Mouse (Mus musculus): ENCODE data around the gene Washc3. TPM values are rescaled to one million over a fixed set of nuclear protein-coding genes. Genes with fewer than 3 reads are reported as not detected.

Washc3 gene
- total RNA-seq, 2 experiments from 2014 or later: 53.5 to 83.1 TPM

DNA sequence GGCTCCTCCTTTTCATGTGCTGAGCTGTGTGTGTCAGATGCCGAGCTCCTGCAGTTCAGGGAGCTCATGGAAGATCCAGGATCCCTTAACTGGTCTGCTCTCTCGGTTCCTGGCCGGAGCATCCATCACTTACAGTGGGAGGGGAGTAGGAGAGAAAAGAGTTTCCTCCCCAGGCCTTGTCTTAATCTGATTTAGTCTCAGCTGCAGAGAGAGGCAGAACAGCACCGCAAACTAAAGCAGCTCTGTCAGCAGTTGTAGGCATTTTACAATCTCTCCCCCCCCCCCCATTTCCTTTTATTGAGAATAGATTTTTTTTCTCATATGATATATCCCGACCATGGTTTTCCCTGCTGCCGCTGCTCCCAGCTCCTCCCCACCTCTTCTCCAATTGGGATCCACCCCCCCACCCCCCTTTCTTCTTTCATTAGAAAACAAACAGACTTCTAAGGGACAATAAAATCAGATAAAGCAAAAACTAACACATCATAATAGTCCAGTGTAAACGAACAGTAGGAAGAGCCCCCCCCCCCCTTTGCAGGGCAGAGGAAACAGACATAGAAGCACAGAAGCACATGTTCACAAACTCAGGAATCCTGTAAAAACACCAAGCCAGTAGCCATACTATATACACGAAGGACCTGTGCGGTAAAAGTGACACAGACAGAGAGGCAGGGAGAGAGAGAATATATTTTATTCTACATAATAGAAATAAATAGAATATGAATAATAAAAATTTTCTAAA, 51.4 kb downstream of the Washc3 start:
- ATAC-seq (ENCODE audit: poor library complexity, severe bottlenecking): no peak

DNA sequence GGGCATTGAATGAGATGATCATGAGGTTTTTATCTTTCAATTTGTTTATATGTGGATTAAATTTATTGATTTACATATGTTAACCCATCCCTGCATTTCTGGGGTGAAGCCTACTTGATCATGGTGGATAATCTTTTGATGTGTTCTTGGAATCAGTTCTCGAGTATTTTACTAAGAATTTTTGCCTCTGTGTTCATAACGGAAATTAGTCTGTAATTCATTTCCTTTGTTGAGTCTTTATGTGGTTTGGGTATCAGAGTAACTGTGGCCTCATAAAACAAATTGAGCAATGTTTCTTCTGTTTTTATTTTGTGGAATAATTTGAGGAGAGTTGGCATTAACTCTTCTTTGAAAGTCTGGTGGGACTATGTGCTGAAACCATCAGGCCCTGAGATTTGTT, 54.7 kb downstream of the Washc3 start:
- ATAC-seq (ENCODE audit: poor library complexity, severe bottlenecking): no peak

DNA sequence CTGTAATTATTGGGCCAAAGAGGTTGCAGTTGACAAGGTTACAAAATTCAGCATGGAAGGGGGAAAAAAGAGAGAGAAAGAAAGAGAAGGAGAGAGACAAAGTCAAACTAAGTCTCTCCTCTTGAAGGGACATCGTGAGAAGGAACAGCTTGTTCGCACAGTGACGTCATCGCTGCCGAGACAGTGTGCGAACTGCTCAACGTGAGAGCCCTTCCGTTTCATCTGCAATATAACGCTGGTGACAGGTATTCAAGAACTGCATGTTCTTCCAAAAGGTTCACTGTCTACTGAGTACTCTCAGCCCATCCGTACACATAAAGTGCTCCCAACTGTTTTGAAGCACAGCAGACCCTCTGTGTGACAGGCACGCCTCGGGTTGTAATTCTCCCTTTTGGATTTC, 59.4 kb downstream of the Washc3 start:
- no peak for ATAC-seq (ENCODE audit: poor library complexity, severe bottlenecking)

DNA sequence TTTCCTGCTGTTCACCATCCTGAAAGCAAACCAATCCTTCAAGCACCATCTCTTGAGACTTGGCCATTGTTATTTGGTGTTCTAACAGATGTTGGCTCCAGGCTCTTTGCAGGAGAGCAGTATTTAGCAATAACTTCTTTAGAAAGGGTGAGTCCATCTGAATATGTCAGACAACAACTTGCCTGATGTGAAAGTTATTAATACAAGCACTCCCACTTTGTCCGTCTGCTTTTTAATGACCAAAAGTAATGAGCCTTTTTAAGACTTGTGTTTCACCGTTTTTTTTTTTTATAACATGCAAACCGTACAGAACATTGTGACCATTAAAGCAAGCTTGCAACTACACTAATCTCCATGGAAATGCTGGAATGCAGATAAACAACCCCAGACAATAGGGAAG, 60.3 kb downstream of the Washc3 start:
- ATAC-seq (ENCODE audit: poor library complexity, severe bottlenecking): no peak

DNA sequence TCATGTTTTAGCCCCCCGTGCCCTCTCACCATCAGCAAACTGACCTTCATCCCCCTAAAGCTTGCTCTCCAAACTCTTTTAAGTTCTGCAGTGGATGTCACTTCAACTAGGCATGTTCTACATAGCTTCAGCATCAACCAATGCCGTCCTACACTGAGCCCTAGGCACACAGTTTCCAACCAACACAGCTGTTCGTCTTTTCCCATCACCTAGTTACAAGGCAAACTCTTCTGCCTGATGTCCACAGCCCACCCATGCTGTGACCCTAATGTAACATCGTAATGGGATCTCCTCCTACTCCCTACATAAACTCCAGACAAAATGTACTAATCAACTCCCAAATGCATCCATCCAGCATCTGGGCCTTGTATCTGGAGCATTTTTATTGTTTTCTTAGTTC, 62.5 kb downstream of the Washc3 start:
- no peak for ATAC-seq (ENCODE audit: poor library complexity, severe bottlenecking)

DNA sequence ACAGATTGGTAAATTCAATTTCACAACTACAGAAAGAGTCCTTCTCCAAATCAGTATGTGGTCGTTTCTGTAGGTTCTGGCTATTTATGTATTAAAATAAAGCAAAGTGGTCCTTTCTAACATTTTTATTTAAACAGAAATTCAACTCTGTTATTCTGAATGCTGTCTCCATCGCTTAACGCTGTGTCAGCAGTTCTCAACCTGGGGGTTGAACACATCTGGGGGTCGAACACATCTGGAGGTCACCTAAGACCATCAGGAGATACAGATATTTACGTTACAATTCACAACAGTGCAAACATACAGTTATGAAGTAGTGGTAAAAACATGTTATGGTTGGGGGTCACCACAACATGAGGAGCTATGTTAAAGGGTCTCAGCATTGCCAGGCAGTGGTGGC, 73.2 kb downstream of the Washc3 start:
- no peak for ATAC-seq (ENCODE audit: poor library complexity, severe bottlenecking)

DNA sequence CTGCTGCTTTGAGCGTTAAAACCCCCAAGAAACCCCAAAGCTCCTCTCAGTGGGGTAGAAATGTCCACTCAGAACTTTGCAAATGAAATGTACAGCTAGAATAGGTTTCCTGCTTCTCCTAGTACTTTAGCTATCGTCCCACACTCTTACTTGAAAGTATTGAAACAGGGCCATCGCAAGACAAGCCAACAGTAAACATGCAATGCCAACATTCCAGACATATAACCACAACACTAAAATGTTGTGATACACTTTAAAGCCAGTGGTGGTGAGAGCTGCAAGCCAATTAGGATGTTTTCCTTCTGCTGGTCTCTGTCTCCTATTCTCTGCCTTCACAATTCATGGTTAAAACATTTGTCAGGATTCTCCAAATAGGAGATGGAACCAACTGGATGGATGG, 80.8 kb downstream of the Washc3 start:
- no peak for ATAC-seq (ENCODE audit: poor library complexity, severe bottlenecking)

DNA sequence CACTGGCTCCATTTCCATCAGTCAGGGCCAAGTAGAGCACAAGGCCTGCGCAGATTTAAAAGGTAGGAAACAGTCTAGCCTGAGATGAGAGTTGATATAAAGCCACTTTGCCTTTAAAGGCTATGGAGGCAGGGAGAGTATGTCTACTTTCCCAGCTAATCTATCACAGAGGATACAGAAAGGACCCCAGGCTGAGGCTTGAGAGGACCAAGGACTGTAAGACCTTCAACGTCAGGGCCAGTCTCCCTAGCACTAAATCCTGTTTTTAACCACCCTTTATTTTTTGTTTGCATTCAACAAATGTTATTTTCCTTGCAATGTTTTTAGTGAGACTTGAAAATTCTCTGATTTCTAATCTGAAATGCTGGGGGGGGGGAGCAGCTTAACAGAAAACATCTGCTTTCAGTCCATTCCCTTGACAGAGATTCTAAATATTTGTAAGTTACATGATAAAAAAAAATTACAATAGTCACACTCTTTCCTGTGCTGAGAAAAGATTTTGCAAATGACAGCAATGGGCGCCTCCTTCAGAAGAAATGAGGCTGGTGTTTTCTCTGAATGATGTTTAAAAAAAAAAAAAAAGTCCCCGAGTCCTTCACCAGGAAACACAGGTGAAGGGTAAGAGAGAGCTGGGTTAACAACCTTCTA, 83.6 kb downstream of the Washc3 start:
- no peak for ATAC-seq (ENCODE audit: poor library complexity, severe bottlenecking)

DNA sequence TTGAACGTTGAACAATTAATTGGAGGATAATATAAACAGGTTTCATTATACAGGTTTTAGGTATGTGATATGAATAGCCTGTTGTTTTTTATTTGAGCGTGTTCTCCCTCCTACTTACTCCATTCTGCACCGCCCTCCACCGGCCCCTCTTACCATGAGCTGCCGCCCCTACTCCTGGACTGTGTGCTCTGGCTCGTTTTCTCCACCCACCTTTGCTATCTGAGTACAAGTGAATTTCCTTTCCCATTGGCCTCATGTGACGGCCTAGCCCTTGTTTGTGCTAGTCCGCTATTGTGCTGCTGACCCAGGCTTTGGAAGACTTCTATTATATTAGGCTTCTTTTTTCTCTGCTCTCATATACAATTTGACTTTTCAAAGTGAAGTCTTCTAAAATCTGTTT, 86.4 kb downstream of the Washc3 start:
- no peak for ATAC-seq (ENCODE audit: poor library complexity, severe bottlenecking)

DNA sequence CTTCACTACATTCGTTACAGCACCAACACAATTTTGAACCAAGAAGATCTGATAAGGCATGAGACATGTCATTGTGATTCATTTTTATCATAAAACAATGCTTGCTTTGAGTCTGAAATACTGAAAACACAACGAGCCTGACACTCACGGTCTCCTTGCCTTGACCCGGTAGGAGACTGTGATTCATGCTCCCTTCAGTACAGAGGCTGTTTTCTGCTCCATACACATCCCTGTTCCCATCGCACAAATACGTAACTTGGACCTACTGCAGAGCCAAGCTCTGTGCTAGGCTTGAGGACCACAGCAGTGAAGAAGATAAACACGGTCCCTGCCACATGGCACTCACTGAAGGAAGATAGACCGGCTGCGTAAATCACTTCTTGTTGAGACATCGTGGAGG, 87.2 kb downstream of the Washc3 start:
- ATAC-seq (ENCODE audit: poor library complexity, severe bottlenecking): no peak

DNA sequence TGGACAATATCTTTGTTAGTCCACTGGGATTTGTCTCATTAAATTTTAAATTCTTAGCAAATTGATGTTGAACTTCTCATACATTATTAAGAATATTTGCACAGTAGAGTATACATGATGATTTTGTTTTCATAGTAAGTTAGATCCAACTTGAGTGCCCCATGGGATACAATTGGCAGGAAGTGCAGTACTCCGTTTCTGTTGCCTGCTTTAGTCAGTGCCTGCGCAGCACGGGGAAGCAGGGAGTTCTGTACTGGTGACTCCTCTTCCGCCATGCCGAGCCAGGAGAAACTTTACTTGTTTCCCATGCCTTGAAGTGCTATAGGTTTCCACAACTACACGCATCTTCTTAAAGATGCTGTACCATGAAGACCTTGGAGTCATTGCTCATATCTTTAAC, 94.2 kb downstream of the Washc3 start:
- ATAC-seq (ENCODE audit: poor library complexity, severe bottlenecking): no peak

Other genes with a start within 250 kb of the Washc3 start
- gene Pmch, start 110.0 kb upstream of the Washc3 start, total RNA-seq (2015): not detected in 2 replicates
- gene Pmch, start 110.0 kb upstream of the Washc3 start, total RNA-seq (2017): not detected in 2 replicates
- 19.4 and 24.5 TPM in 2 replicates for gene Parpbp, start 54.2 kb upstream of the Washc3 start, total RNA-seq (2015)
- gene Parpbp, start 54.2 kb upstream of the Washc3 start, total RNA-seq (2017): 23.1 and 24.3 TPM in 2 replicates
- 35.4 and 37.0 TPM in 2 replicates for gene Nup37, start 54.1 kb upstream of the Washc3 start, total RNA-seq (2015)
- gene Nup37, start 54.1 kb upstream of the Washc3 start, total RNA-seq (2017): 40.8 and 42.3 TPM in 2 replicates
- 45.0 and 46.2 TPM in 2 replicates for gene Dram1, start 178.0 kb downstream of the Washc3 start, total RNA-seq (2015)
- gene Dram1, start 178.0 kb downstream of the Washc3 start, total RNA-seq (2017): 35.5 and 36.0 TPM in 2 replicates
- gene Gnptab, start 178.0 kb downstream of the Washc3 start, total RNA-seq (2015): 55.8 and 57.4 TPM in 2 replicates
- 29.4 and 33.3 TPM in 2 replicates for gene Gnptab, start 178.0 kb downstream of the Washc3 start, total RNA-seq (2017)